Mouse (Mus musculus) CH12.LX (cell line): ENCODE data around the gene Alg10b.

ENCODE experiments used
- CTCF ChIP-seq, 2 experiments: IDR thresholded peaks in 1 of 2; conservative IDR thresholded peaks in 1 of 2; 2 replicates each; pipeline ENCODE4 v1.5.1; 2011 to 2012; ENCODE audit warnings: low read depth in 2 of 2, low read length in 2 of 2, improper control_type of control experiment in 1 of 2, inconsistent platforms in 1 of 2, mild to moderate bottlenecking in 1 of 2, moderate library complexity in 1 of 2
- E2F4 ChIP-seq: IDR thresholded peaks from 2 replicates; pipeline ENCODE4 v1.6.1; 2011; ENCODE audit warnings: low read depth, low read length, improper control_type of control experiment; ENCODE audit not compliant: insufficient replicate concordance
- EP300 ChIP-seq: IDR thresholded peaks from 2 replicates; pipeline ENCODE4 v1.6.1; 2011; ENCODE audit warnings: low read length, improper control_type of control experiment
- GABPA ChIP-seq: IDR thresholded peaks from 2 replicates; pipeline ENCODE4 v1.6.1; 2012; ENCODE audit warnings: low read depth, low read length, improper control_type of control experiment, inconsistent platforms; ENCODE audit not compliant: insufficient replicate concordance
- MAFK ChIP-seq: IDR thresholded peaks from 2 replicates; pipeline ENCODE4 v1.6.1; 2011; ENCODE audit warnings: low read length, improper control_type of control experiment; ENCODE audit not compliant: insufficient replicate concordance
- MXI1 ChIP-seq: IDR thresholded peaks from 2 replicates; pipeline ENCODE4 v1.6.1; 2011; ENCODE audit warnings: mild to moderate bottlenecking, low read depth, low read length, improper control_type of control experiment
- POLR2A ChIP-seq: IDR thresholded peaks from 2 replicates; pipeline ENCODE4 v1.6.1; 2011; ENCODE audit warnings: low read depth, mild to moderate bottlenecking, improper control_type of control experiment, low read length
- ZC3H11A ChIP-seq: IDR thresholded peaks from 2 replicates; pipeline ENCODE4 v1.6.1; 2012; ENCODE audit warnings: low read depth, mild to moderate bottlenecking, inconsistent platforms, low read length, improper control_type of control experiment

DNA sequence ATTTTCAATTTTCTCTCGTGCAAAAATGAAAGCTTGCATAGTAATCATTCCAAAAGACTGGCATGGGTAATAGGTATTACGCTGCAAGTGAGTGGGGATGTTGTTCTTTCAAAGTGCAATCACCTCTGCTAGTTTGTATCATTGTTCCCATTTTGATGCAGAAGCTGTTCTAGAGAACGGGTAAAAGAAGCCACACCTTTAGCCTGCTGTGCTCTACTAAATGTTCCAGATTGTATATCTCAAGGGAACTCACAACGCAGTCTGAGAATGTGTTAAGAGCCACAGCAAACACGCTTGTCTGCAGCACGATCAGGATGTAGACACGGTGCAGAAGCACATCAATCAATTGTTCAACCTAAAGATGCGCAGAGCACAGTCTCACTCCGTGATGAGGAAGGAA lies 34.6 kb upstream of the Alg10b start:
- no peak for TF ChIP-seq CTCF (conservative IDR thresholded peaks at IDR 0.05 in 1 of 2, IDR thresholded peaks at IDR 0.05 in 1 of 2; ENCODE audit: low read depth in 2 of 2, low read length in 2 of 2)
- no peak for TF ChIP-seq E2F4
- no peak for TF ChIP-seq ZC3H11A
- TF ChIP-seq MAFK = no peak
- TF ChIP-seq GABPA = no peak
- TF ChIP-seq EP300 = no peak
- no peak for TF ChIP-seq POLR2A
- TF ChIP-seq MXI1 = no peak
